Mouse (Mus musculus) common myeloid progenitor, adult 5-6 weeks (primary cell): ENCODE measurements around the gene Fopnl. TPM values are rescaled to one million over a fixed set of nuclear protein-coding genes. Genes with fewer than 3 reads are reported as not detected.

Source experiments
- ATAC-seq: replicated peaks from 2 replicates; pipeline ENCODE4 v1.8.0; 2016; ENCODE audit warnings: low read depth, mild to moderate bottlenecking, moderate TSS enrichment, inconsistent platforms; ENCODE audit not compliant: poor library complexity, severe bottlenecking
- total RNA-seq: library from RNA; stranded (forward); fragments of 200-1000, 187-1606 nt; gene quantifications from 2 replicates; pipeline ENCODE4 v1.2.3, GENCODE M21; 2017

Fopnl gene
- total RNA-seq: 41.2 and 44.9 TPM in 2 replicates

DNA sequence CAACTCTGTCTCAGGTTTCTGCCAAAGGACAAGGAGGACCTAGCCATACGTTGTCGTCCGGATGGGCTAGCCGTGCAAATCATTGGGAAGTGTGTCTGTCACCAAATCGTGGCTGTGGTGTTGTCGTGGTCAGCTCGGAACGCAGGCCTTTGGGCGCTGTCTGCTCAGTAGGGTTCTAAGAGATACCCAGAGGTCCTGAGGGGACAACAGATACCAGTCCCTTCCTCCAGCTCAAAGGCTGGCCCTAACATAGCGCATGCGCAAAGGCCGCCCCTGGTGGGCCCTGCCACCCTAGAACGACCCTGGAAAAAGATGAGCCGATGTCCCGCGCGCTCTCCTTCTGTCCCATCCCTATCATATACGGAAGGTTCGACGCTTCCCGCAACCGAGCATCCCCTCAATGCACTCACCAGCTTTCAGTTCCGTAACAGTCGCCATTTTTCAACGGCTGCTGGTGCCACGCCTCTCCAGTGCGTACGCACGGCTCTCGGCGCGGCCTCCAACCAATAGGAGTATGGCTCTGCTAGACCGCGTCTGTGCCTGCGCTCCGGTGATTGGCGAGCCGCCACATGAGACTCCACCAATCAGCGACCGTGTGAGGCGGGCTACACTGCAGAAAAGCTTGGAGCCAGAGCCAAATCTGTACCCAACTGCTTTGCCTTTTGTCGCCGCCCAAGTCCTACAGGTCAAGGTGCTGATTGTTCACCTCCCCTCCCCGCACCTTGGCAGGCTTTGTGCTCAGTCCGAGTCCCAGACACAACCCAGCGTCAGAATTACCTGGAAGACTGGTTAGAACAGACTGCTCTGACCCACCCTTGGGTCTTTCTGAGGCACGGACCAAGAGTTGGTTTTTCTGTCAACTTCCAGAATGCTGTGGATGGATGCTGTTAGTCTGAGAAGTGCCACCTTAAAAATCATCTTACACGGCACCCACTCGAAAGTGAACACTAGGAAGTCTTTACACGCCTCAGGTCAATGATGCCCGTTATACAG is at the start of gene Fopnl:
Gene Fopnl, minus strand, starts transcription at position 522 of the 993 bp plus-strand sequence.
- peak; percentile 99 for ATAC-seq

DNA sequence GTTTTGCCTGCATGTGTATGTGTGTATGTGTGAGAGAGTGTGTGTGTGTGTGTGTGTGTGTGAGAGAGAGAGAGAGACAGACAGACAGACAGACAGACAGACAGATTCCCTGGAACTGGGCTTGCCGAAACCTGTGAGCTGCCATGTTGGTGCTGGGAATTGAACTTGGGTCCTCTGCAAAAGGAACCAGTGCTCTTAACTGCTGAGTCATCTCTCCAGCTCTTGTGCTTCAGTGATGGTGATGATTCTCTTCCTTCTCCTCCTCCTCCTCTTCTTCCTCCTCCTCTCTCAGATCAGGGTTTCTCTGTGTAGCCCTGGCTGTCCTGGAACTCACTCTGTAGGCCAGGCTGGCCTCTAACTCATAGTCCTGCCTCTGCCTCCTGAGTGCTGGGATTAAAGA is 48.8 kb upstream of the Fopnl start:
- no peak for ATAC-seq

DNA sequence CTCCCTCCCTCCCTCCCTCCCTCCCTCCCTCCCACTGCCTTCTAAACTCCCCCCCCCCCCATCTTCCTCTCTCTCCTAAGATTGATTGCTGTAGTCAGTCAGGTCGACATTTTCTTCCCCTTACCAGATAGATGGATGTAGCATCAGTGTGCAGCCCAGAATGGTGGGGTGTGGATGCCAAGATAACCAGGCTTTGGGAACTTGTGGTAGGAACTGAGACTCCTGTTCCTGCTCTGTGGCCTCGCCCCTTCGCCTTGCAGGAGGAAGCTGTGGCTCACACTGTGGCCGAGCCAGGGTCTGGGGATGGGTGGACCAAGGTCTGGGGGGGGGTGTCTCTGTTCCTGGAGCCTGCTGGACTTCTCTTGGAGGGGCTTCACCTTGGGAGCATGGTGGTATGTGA is 48.3 kb upstream of the Fopnl start:
- peak; percentile 77 for ATAC-seq

DNA sequence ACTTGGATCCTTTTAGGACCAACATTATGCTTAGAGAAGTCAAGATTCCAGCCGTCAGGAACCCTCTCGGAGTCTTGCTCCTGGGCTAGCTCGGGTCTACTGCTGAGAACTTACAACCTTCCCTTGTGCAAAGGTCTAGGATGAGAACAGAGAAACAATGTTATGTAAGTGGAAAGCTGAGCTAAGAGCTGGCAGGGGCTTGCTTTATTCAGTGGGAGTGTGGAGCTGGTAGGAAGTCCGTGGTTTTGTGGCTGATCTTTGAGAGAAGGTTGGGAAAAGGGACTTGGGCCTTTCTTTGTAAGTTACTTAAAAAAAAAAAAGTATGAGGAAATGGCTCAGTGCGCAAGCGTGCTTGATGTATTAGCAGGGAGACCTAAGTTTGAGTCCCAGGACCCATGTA is 46.9 kb upstream of the Fopnl start:
- ATAC-seq: no peak

DNA sequence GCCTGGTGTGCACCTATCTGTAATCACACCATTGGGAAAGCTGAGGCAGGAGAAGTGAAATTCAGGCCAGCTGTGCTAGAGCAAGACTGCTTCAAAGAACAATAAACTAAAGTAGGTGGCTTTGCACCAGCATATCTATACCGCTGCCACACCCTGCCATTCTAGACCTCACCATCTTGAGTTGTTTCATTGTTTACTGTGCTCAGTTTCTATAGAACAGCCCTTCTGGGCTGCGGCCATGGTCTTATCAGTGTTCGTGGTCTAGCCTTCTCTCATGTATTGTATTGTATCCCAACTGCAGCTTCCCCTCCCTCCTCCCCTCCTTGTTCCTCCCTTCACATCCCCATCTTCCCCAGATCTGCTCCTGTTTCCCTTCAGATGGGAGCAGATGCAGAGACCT is 46.3 kb upstream of the Fopnl start:
- ATAC-seq: no peak

DNA sequence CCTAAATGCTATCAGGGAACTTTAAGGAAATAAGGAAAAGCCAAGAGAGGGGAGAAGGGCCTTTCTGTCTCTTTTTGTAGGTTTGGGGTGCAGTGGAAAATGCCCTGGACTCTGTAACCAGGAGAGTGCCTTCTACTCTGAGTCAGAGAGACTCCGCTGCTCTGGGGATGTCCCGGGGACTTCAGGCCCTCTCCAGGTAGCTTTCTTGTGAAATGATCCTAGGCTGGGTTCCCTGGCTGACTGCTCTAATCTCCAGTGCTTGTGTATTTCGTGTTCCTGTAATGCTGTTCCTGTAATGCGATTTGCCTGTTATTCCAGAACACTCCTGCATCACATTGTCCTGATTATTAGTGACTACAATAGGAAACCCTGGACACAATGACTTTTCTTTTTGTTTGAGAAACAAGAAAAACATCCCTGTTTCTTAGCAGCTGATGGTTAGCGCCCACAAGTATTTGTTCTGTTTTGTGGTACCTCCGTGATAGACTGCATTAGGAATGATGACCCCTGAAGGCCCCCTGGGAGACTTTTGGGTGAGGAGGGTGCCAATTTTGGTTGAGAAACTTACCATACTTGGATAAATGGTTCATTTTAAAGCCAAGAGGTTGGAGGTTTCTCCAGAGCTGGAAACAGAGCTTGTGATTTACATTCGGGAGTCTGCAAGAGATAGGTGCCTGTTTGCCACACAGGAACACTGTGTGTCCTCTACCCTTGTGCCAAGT is 45.1 kb upstream of the Fopnl start:
- ATAC-seq: no peak

DNA sequence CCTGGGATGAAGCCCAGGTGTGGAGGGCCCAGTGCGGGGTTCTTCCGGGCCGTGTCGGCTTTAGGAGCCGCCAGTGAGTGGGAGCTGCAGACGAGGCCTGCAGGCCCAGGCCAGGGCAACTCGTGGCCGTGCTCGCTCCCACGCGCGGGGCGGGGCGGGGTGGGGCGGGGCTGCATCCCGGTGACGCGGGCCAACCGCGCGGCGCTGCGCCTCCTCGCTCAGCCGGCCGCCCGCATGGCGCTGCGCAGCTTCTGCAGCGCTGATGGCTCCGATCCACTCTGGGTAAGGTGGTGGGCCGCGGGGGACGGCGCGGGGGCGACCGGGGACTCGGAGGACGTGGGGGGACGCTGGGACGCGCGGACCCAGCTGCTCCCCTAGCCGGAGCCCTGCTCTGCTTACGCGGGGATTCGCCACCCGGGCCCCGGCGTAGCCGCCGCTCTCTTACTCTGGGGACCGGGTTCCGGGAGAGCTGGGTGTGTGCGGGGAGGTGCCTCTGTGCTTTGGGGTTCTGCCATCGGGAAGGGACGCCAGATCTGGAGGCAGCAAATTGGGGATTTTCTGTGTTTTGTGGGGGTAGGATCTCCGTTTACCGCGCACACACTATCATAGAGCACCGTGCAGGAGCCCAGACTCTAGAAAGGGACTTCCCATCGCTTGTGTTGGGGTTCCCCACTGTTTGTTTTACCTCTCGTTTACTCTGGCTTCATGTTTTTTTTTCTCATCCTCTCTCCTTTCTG is 44.3 kb upstream of the Fopnl start, which contains the start of gene Abcc1:
Gene Abcc1, plus strand, starts transcription at position 197 of the 737 bp plus-strand sequence.
- ATAC-seq: peak; percentile 43

DNA sequence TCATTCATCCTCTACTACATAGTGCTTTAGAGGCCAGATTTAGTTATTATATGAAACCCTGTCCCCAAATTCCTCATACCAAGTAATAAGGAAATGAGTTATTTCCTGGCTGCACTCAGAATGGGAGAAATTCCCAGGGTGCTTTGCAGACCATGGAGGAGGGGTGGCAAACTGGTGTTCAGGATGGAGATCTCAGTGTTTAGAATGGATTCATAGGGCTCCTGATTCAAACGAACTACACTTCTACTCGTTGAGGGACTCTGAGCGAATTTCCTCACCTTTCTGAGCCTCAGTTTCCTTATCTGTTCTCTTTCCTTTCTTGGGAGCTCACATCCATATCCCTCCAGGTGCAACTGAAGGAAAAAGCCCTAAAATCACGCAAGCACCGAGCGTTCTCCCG is 43.7 kb upstream of the Fopnl start:
- no peak for ATAC-seq

DNA sequence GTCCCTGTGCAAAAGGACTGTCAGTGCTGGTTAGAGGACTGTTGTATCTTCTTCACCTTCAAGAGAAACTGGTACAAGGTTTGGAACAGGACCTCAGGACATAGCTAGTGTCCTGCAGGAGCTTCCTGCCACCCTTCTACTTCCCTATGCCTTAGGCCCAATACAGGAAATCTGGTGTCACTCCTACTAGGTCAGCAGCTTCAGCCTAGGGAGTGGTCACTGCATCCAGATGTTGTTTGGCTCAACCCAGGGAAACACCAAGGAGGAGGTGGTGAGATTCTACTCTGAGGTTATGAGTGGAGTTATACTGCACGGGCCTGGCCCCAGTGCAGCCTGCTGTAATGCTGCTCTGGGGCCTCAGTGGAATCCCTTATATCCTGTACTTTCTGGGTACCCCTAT is 41.3 kb upstream of the Fopnl start:
- ATAC-seq: no peak

DNA sequence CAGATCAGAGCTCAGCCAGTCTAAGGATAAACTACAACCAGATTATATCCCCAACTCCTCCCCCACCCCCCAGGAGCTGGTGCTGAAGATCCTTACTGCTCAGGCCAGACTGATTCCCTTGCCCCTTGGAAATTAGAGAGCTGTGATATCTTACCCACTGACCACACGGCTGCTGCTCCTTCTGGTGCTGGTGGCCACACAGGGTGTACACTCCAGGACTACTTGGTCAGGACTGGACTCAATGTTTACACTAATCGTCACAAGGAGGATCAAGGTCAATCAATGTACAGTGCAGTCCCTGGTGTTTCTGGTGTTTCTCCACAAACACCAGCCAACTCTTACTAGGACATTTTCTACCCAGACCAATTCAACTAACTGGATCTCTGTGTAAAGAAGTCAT is 40.7 kb upstream of the Fopnl start:
- ATAC-seq: no peak

DNA sequence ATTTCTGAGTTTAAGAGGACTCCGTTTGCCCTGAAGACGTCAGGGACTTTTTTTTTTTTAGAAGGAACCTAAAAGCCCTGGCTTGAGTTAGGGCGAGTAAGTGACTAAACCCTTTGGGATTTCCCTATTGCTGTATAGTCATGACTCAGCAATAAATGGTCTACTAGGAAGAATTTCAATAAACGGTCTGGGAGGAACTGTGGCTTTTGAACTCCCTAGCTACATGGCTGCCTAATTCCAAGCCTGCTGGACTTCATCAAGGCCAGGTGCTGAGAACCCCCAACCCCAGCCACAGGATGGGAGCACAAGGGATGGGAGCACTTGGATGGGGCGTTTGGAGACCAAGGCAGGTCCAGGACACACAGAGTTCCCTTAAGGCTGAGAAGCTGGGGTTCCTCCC is 35.5 kb upstream of the Fopnl start:
- peak; percentile 40 for ATAC-seq

DNA sequence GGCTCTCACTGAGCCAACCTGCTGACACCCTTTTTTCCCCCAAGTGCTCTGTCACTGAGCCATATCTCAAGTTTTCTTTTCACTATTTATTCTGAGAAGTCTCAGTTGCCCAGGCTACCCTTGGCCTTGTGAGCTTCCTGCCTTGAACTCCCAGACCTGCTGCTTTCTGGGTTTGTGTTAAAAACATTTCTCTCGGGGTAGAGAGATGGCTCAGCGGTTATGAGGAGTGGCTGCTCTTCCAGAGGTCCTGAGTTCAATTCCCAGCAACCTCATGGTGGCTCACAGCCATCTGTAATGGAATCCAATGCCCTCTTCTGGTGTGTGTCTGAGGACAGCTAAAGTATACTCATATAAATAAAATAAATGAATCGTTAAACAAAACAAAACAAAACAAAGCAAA is 35.0 kb upstream of the Fopnl start:
- ATAC-seq: no peak

DNA sequence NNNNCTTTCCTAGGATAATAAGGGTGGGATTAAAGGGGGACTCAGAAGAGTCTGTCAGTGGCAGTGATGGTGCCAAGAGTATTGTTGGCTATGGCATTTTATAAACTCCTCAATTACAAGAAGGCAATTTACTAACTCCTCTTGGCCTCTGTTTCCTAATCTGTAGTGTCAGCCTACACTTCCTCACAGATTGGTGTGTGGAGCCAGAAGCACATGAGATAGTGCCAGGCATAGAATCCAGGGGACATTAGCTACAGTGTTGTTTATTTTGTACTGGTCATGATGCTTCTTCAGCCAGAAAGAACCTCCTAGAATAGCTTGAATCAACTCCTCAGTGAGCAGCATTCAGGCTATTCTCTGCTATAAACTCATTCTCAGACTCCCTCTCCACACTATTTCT is 34.4 kb upstream of the Fopnl start:
- ATAC-seq: no peak

DNA sequence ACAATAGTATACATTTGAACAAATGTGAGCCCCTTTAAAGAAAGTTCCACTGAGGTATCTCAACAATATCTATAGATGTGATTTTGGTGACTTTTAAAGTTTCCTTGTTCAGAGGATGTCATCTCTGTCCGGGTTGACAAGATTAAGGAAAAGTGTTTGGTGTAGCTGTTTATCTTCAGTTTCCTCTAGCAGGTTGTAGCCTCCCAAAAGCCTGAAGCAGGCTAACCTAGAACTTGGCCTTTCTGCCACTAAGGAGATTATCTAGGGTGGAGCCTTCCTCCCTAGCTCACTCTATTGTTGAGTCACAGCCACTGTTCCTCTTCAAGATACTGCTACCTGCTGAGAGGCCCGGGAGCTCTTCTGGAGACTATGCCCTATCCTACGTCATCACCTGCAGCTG is 27.8 kb upstream of the Fopnl start:
- ATAC-seq: no peak

DNA sequence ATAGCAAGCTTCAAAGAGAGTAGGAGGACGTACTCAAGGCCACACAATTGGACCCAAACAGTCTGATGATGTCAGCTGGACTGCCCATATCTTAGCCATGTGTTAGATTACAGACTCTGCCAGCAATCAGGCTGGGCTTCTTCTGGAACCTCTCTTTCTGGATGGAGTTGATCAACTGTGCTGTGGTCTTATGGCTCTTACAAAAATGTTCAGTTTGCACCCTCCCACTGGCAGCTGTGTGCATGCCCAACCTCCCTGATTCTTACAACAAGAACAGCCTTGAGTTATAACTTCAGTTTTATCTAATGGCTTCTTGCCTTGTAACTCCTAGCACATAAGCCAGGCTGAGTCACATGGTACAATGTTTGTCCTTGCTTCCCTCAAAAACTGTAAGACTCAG is 11.0 kb upstream of the Fopnl start:
- ATAC-seq: no peak

DNA sequence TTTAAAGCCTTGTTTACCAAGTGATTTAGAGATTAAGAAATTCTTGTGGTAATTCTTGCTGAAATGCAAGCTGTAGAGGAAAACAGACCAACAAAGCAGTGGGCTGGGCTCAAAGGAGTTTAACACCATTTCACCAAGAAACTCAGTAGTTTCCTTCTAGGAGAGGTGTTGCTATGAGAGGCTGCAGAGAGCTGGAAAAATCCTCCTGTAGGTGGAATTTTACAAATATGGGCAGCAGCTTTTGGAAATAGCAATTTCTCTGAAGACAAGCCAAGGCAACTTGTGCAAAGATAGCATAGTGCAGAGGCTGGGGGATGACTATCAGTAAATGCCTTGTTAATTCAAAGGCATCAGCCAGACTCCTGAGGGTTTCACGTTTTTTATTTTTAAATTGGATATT is 3.3 kb upstream of the Fopnl start:
- ATAC-seq: no peak

DNA sequence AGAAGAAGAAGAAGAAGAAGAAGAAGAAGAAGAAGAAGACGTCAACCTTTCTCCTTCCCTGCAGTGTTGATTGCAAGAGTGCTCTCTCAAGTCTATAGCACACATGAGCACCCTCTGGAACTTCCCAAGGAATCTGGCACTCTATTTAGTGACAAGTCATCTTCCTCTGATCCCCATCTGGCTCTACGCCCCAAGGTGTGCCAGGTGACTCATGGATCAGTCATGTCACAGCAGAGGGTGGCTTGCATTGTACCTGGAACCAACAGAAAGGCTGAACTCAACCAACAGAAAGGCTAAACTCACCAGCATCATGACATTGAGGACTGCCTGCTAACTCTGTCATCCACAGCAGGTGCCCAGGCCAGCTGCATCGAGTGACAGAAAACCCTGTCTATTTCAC is 2.5 kb upstream of the Fopnl start:
- ATAC-seq: no peak

DNA sequence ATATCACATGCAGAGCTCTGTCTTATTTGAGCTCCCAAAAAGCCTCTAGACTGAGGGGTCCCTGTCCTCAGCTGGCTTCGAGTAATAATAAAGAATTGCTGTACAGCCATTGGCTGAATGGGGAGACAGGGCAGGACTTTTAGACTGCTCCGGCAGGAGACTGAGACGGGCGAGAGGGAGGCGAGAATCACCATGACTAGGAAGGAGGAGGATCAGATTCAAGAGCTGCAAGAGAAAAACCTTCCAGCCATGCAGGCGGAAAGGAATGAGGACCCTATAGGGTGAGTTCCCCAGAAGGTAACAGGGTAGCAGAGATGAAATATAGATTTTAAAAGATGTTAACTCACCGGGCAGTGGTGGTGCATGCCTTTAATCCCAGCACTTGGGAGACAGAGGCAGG is 4.3 kb downstream of the Fopnl start:
- ATAC-seq: no peak

DNA sequence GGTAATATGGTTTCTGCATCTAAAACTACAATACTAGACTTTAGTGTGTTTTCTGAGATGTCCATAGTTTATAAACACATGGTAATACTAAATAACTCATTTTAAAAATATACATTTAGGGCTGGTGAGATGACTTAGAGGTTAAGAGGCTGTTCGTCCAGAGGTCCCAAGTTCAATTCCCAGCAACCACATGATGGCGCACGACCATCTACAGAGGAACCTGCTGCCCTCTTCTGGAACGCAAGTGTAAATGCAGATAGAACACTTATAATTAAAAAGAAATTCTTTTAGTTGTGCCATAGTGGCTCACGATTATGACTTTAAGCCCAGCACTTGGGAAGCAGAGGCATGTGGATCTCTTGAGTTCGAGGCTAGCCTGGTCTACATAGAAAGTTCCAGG is 5.8 kb downstream of the Fopnl start:
- peak; percentile 27; the same call in 1 of the 2 replicates for ATAC-seq

DNA sequence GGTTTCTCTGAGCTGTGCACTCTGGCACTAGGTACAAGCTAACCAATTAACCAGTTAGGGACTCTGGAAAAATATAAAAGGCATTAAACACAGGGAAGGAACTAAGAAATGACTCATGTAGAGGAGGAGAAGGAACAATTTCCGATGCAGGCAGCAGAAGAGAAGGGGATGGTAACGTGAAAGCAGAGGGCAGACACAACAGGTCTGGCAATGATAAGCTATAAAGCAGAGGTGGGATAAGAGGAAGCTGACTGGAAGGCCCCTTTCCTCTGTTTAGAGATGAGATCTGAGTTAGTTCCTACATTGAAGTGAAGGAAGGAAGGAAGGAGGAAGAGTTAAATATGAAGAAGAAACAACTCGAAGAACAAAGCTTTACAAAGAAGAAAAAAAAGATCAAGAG is 7.4 kb downstream of the Fopnl start:
- no peak for ATAC-seq
